Mouse (Mus musculus): ENCODE results near the gene Npnt. TPM values are rescaled to one million over a fixed set of nuclear protein-coding genes. Genes with fewer than 3 reads are reported as not detected.

Npnt gene
- polyA plus RNA-seq, 1 experiment, result 123 TPM

DNA sequence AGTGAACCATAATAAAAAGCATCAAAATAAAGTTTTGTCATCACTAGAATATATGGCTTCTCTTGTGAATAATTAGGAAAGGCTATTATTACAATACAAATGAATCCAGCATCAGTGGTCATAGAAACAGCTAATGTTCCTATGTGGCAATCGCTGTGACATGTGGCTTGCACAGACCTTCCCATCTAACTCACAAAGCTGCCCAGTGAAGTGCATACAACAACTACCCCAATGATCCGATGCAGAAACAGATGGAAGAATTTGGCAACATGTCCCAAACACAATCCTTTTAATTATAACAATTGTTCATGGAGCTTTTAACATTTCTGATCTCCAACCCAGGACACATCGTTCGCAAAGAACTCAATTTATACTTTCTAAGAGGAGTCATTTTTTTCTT is 52.2 kb downstream of the Npnt start:
- H3K4me2 ChIP-seq (ENCODE audit: low read depth), result no peak overlapping the region
- H3K36me3 ChIP-seq (ENCODE audit: control insufficient read depth, insufficient read depth), result peaks cover 4% of the 10 kb centered on the region
- no peaks in the 10 kb centered on the region for H3K79me2 ChIP-seq (ENCODE audit: control insufficient read depth, insufficient read depth)
- no peak overlapping the region for H3ac ChIP-seq (ENCODE audit: control insufficient read depth, insufficient read length)
- no peak overlapping the region for H3K4me3 ChIP-seq
- no peaks in the 10 kb centered on the region for H3K27me3 ChIP-seq (ENCODE audit: control insufficient read depth, insufficient read depth, insufficient read length)
- no peak for TF ChIP-seq USF1 (IDR thresholded peaks at IDR 0.05; ENCODE audit: low read depth)
- no peak for TF ChIP-seq MAX (IDR thresholded peaks at IDR 0.05; ENCODE audit: low read depth)
- TF ChIP-seq MYOD1 (IDR thresholded peaks at IDR 0.05; ENCODE audit: control insufficient read depth in 1 of 3, insufficient read length in 2 of 3, low read depth in 2 of 3), result no peak
- TF ChIP-seq MYOG (IDR thresholded peaks at IDR 0.05; ENCODE audit: control insufficient read depth in 1 of 3, insufficient read depth in 1 of 3, insufficient read length in 2 of 3, low read depth in 2 of 3), result no peak
- TF ChIP-seq TCF12 (IDR thresholded peaks at IDR 0.05; ENCODE audit: insufficient read depth, poor library complexity, severe bottlenecking), result no peak
- TF ChIP-seq REST (IDR thresholded peaks at IDR 0.05; ENCODE audit: insufficient read depth, insufficient read length), result no peak
- no peak for TF ChIP-seq E2F4 (IDR thresholded peaks at IDR 0.05; ENCODE audit: insufficient read depth)
- no peak for TF ChIP-seq POLR2A (IDR thresholded peaks at IDR 0.05; ENCODE audit: insufficient read length, low read depth)

DNA sequence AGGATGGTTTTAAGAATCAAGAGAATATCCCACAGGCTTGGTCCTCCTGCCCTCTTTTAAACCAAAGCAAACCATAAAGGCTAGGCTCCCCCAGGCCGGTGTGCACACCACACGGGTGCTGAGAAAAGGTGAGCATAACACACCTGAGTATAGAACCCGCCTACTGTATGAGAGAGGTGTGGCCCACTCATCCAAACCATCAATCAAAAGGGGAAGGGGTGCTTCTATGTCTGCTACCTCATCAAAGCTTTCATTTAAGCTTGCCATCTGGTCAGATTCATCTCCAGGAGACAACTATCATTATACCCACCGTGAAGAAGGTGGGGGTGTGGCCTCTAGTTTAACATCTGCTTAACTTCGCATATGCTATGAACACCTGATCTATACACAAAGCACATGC is 52.7 kb downstream of the Npnt start:
- H3K27me3 ChIP-seq (ENCODE audit: control insufficient read depth, insufficient read depth, insufficient read length), result no peaks in the 10 kb centered on the region
- H3K4me2 ChIP-seq (ENCODE audit: low read depth), result no peak overlapping the region
- no peak overlapping the region for H3K4me3 ChIP-seq
- H3K79me2 ChIP-seq (ENCODE audit: control insufficient read depth, insufficient read depth), result no peaks in the 10 kb centered on the region
- H3ac ChIP-seq (ENCODE audit: control insufficient read depth, insufficient read length), result no peak overlapping the region
- peaks cover 4% of the 10 kb centered on the region for H3K36me3 ChIP-seq (ENCODE audit: control insufficient read depth, insufficient read depth)
- TF ChIP-seq SRF (IDR thresholded peaks at IDR 0.05; ENCODE audit: control insufficient read depth, insufficient read length, low read depth), result no peak
- TF ChIP-seq REST (IDR thresholded peaks at IDR 0.05; ENCODE audit: insufficient read depth, insufficient read length), result no peak
- no peak for TF ChIP-seq MYOD1 (IDR thresholded peaks at IDR 0.05; ENCODE audit: control insufficient read depth in 1 of 3, insufficient read length in 2 of 3, low read depth in 2 of 3)
- no peak for TF ChIP-seq MAX (IDR thresholded peaks at IDR 0.05; ENCODE audit: low read depth)
- no peak for TF ChIP-seq TCF3 (IDR thresholded peaks at IDR 0.05; ENCODE audit: insufficient read length, low read depth)
- no peak for TF ChIP-seq TCF12 (IDR thresholded peaks at IDR 0.05; ENCODE audit: insufficient read depth, poor library complexity, severe bottlenecking)
- no peak for TF ChIP-seq CEBPB (IDR thresholded peaks at IDR 0.05; ENCODE audit: insufficient read depth, poor library complexity, severe bottlenecking)
- no peak for TF ChIP-seq POLR2A (IDR thresholded peaks at IDR 0.05; ENCODE audit: insufficient read length, low read depth)
- TF ChIP-seq MYOG (IDR thresholded peaks at IDR 0.05; ENCODE audit: control insufficient read depth in 1 of 3, insufficient read depth in 1 of 3, insufficient read length in 2 of 3, low read depth in 2 of 3), result no peak
- TF ChIP-seq USF1 (IDR thresholded peaks at IDR 0.05; ENCODE audit: low read depth), result no peak
- no peak for TF ChIP-seq E2F4 (IDR thresholded peaks at IDR 0.05; ENCODE audit: insufficient read depth)
- TF ChIP-seq POLR2AphosphoS2 (IDR thresholded peaks at IDR 0.05; ENCODE audit: insufficient read length, low read depth), result no peak

DNA sequence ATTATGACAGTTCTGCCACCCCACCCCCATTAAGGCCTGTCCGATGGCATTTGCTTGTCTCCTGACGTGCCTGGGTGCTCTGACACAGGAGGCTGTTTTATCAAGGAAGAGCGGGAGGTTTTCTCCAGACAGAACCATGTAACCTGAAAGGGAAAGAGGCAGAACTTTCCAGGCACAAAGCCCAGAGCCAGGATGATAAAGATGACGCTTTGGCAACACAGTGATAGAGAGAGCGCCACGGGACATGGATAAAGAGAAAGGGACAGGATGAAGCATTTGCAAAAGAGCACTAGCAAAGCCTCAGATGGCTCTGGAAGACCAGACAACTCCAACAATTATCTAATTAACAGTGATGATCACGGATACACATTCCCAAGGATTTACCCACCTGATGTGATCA is 56.0 kb downstream of the Npnt start:
- H3K4me3 ChIP-seq, result no peak overlapping the region
- no peaks in the 10 kb centered on the region for H3K79me2 ChIP-seq (ENCODE audit: control insufficient read depth, insufficient read depth)
- H3K27me3 ChIP-seq (ENCODE audit: control insufficient read depth, insufficient read depth, insufficient read length), result no peaks in the 10 kb centered on the region
- TF ChIP-seq MAX (IDR thresholded peaks at IDR 0.05; ENCODE audit: low read depth) (no peak), CEBPB (IDR thresholded peaks at IDR 0.05; ENCODE audit: insufficient read depth, poor library complexity, severe bottlenecking) (no peak), POLR2A (IDR thresholded peaks at IDR 0.05; ENCODE audit: insufficient read length, low read depth) (no peak), E2F4 (IDR thresholded peaks at IDR 0.05; ENCODE audit: insufficient read depth) (no peak), REST (IDR thresholded peaks at IDR 0.05; ENCODE audit: insufficient read depth, insufficient read length) (no peak)
- no peak overlapping the region for H3ac ChIP-seq (ENCODE audit: control insufficient read depth, insufficient read length)
- H3K4me2 ChIP-seq (ENCODE audit: low read depth), result no peak overlapping the region
- H3K36me3 ChIP-seq (ENCODE audit: control insufficient read depth, insufficient read depth), result no peaks in the 10 kb centered on the region

DNA sequence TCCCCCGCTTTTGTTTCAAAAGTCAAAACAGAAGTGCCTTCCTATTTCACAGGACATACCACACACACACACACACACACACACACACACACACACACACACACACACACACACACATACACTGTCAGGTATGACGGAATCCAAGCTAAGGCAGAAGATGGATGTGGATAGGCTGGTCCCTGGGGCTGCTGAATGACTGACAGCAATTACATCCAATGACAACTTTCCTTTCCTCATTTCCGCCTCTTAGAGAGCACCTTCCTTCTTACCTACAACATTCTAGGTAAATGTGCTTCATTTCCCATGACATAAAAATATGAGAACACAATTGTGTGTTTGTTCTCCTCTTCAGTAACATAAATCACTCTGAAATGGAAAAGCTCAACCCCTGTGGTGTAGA is 56.4 kb downstream of the Npnt start:
- H3K79me2 ChIP-seq (ENCODE audit: control insufficient read depth, insufficient read depth), result no peaks in the 10 kb centered on the region
- H3K4me2 ChIP-seq (ENCODE audit: low read depth), result no peak overlapping the region
- H3K36me3 ChIP-seq (ENCODE audit: control insufficient read depth, insufficient read depth), result peaks cover 2% of the 10 kb centered on the region
- H3K4me3 ChIP-seq, result no peak overlapping the region
- no peak for TF ChIP-seq CEBPB (IDR thresholded peaks at IDR 0.05; ENCODE audit: insufficient read depth, poor library complexity, severe bottlenecking)
- no peak for TF ChIP-seq TCF3 (IDR thresholded peaks at IDR 0.05; ENCODE audit: insufficient read length, low read depth)
- no peak for TF ChIP-seq USF1 (IDR thresholded peaks at IDR 0.05; ENCODE audit: low read depth)
- no peak for TF ChIP-seq E2F4 (IDR thresholded peaks at IDR 0.05; ENCODE audit: insufficient read depth)
- no peak for TF ChIP-seq MAX (IDR thresholded peaks at IDR 0.05; ENCODE audit: low read depth)
- TF ChIP-seq MYOG (IDR thresholded peaks at IDR 0.05; ENCODE audit: control insufficient read depth in 1 of 3, insufficient read depth in 1 of 3, insufficient read length in 2 of 3, low read depth in 2 of 3), result no peak
- TF ChIP-seq TCF12 (IDR thresholded peaks at IDR 0.05; ENCODE audit: insufficient read depth, poor library complexity, severe bottlenecking), result no peak
- no peak for TF ChIP-seq POLR2A (IDR thresholded peaks at IDR 0.05; ENCODE audit: insufficient read length, low read depth)
- TF ChIP-seq SRF (IDR thresholded peaks at IDR 0.05; ENCODE audit: control insufficient read depth, insufficient read length, low read depth), result no peak
- TF ChIP-seq MYOD1 (IDR thresholded peaks at IDR 0.05; ENCODE audit: control insufficient read depth in 1 of 3, insufficient read length in 2 of 3, low read depth in 2 of 3), result no peak
- TF ChIP-seq POLR2AphosphoS2 (IDR thresholded peaks at IDR 0.05; ENCODE audit: insufficient read length, low read depth), result no peak
- no peak for TF ChIP-seq REST (IDR thresholded peaks at IDR 0.05; ENCODE audit: insufficient read depth, insufficient read length)
- no peak overlapping the region for H3ac ChIP-seq (ENCODE audit: control insufficient read depth, insufficient read length)
- no peaks in the 10 kb centered on the region for H3K27me3 ChIP-seq (ENCODE audit: control insufficient read depth, insufficient read depth, insufficient read length)

DNA sequence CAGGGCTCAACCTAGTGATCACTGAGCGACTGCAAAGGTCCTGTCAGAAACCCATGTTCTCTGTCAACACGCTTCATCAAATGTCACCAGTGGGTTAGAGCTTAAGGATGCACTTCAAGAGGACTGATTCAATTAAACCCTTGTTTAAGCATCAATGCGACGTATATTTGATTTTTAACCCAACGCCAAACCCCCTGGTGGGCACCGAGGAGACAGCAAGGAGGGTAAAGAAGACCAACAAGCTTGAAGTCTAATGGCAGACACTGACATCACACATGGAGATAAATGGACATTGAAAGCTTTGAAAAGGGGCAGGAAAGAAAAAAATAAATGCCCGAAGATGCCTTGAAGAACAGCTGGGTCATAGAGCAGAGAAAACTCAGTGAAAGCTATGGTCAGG is 57.0 kb downstream of the Npnt start:
- Histone ChIP-seq H3K27me3 (ENCODE audit: control insufficient read depth, insufficient read depth, insufficient read length) (no peaks in the 10 kb centered on the region), H3ac (ENCODE audit: control insufficient read depth, insufficient read length) (no peak overlapping the region), H3K36me3 (ENCODE audit: control insufficient read depth, insufficient read depth) (peaks cover 5% of the 10 kb centered on the region), H3K4me3 (no peak overlapping the region), H3K79me2 (ENCODE audit: control insufficient read depth, insufficient read depth) (no peaks in the 10 kb centered on the region), H3K4me2 (ENCODE audit: low read depth) (no peak overlapping the region)
- TF ChIP-seq REST (IDR thresholded peaks at IDR 0.05; ENCODE audit: insufficient read depth, insufficient read length) (no peak), CEBPB (IDR thresholded peaks at IDR 0.05; ENCODE audit: insufficient read depth, poor library complexity, severe bottlenecking) (no peak), SRF (IDR thresholded peaks at IDR 0.05; ENCODE audit: control insufficient read depth, insufficient read length, low read depth) (no peak), TCF12 (IDR thresholded peaks at IDR 0.05; ENCODE audit: insufficient read depth, poor library complexity, severe bottlenecking) (no peak), POLR2A (IDR thresholded peaks at IDR 0.05; ENCODE audit: insufficient read length, low read depth) (no peak), MAX (IDR thresholded peaks at IDR 0.05; ENCODE audit: low read depth) (no peak), POLR2AphosphoS2 (IDR thresholded peaks at IDR 0.05; ENCODE audit: insufficient read length, low read depth) (no peak), MYOG (IDR thresholded peaks at IDR 0.05; ENCODE audit: control insufficient read depth in 1 of 3, insufficient read depth in 1 of 3, insufficient read length in 2 of 3, low read depth in 2 of 3) (no peak), USF1 (IDR thresholded peaks at IDR 0.05; ENCODE audit: low read depth) (no peak)
